Mouse (Mus musculus) heart, embryonic 15.5 days (tissue): ENCODE results near the gene Arfip1. TPM values are rescaled to one million over a fixed set of nuclear protein-coding genes. Genes with fewer than 3 reads are reported as not detected.
A peak's percentile ranks its signal among the peaks of the same experiment; 100 is the strongest.

Experiments
- ATAC-seq: fragments of 200-750 bp; cut with Nextera tagmentation; replicated peaks from 2 replicates; pipeline ENCODE4 v1.8.0; 2017; ENCODE audit warnings: low read depth, moderate TSS enrichment; ENCODE audit not compliant: insufficient number of reproducible peaks, insufficient read depth, low FRiP score
- H3K27ac ChIP-seq: fragments of 300-500 bp; sonication (generic); 2 replicates; pipeline ENCODE4 v1.5.1; 2015; ENCODE audit warnings: mild to moderate bottlenecking, inconsistent platforms
- H3K27me3 ChIP-seq: fragments of 300-500 bp; sonication (generic); 2 replicates; pipeline ENCODE4 v1.6.1; 2015; ENCODE audit warnings: inconsistent platforms
- H3K36me3 ChIP-seq: fragments of 300-500 bp; sonication (generic); 2 replicates; pipeline ENCODE4 v1.6.1; 2015; ENCODE audit warnings: mild to moderate bottlenecking, inconsistent platforms
- H3K4me1 ChIP-seq: fragments of 300-500 bp; sonication (generic); replicated peaks from 2 replicates; pipeline ENCODE4 v1.6.1; 2015; ENCODE audit warnings: inconsistent platforms
- H3K4me2 ChIP-seq: fragments of 300-500 bp; sonication (generic); 2 replicates; pipeline ENCODE4 v1.6.1; 2015; ENCODE audit warnings: inconsistent platforms, mild to moderate bottlenecking, moderate library complexity
- H3K4me3 ChIP-seq: fragments of 300-500 bp; sonication (generic); 2 replicates; pipeline ENCODE4 v1.5.1; 2015; ENCODE audit warnings: mild to moderate bottlenecking, inconsistent platforms
- H3K9ac ChIP-seq: fragments of 300-500 bp; sonication (generic); 2 replicates; pipeline ENCODE4 v1.6.1; 2015; ENCODE audit warnings: mild to moderate bottlenecking, inconsistent platforms
- H3K9me3 ChIP-seq: fragments of 300-500 bp; sonication (generic); replicated peaks from 2 replicates; pipeline ENCODE4 v1.6.1; 2016; ENCODE audit warnings: inconsistent platforms
- WGBS: fragments of 180-500 bp; shearing (Covaris S2); methylation state at CpG from one replicate; pipeline ENCODE4 v1.1.7; 2015; ENCODE audit warnings: mixed read lengths; 5-methylcytosine and 5-hydroxymethylcytosine counted together
- polyA plus RNA-seq: library from polyadenylated mRNA; unstranded; fragments of >200 nt; fragmentation: Nextera tagmentation; extraction: Ambion mirVana; gene quantifications from 2 replicates; pipeline ENCODE4 v1.2.1, GENCODE M21; 2015

The Arfip1 gene
- polyA plus RNA-seq, 1 experiment from 2014 or later: 54.0 TPM

- H3K27me3 ChIP-seq: peaks cover 44% of the 10 kb centered on the region
- WGBS: 62% methylated on average over 3 of the region's 3 CpGs
Measured at GRCm38 (mm10) chr3:84450651-84451050, 131.8 kb downstream of the Arfip1 start.

GRCm38 (mm10) chr3:84449015-84449414 lies 133.4 kb downstream of the Arfip1 start:
- Histone ChIP-seq H3K27me3 (peaks cover 56% of the 10 kb centered on the region), H3K36me3 (no peaks in the 10 kb centered on the region), H3K4me3 (no peak overlapping the region), H3K4me2 (no peak overlapping the region), H3K4me1 (peaks cover 12% of the 10 kb centered on the region; the same call in 1 of the 2 replicates), H3K9me3 (no peaks in the 10 kb centered on the region), H3K27ac (no peak overlapping the region), H3K9ac (no peak overlapping the region)
- ATAC-seq: no peak
- WGBS: 77% methylated on average over 9 of the region's 9 CpGs

More at GRCm38 (mm10) chr3:84450651-84451050, 131.8 kb downstream of the Arfip1 start:
- Histone ChIP-seq H3K4me3 (no peak overlapping the region), H3K4me2 (no peak overlapping the region), H3K36me3 (no peaks in the 10 kb centered on the region), H3K9ac (no peak overlapping the region), H3K4me1 (peaks cover 12% of the 10 kb centered on the region), H3K9me3 (no peaks in the 10 kb centered on the region), H3K27ac (no peak overlapping the region)
- no peak for ATAC-seq

GRCm38 (mm10) chr3:84447803-84448202 lies 134.6 kb downstream of the Arfip1 start:
- WGBS: 72% methylated on average over 5 of the region's 5 CpGs
- H3K4me3 ChIP-seq: no peak overlapping the region
- peaks cover 54% of the 10 kb centered on the region for H3K27me3 ChIP-seq

More at GRCm38 (mm10) chr3:84447803-84448202, 134.6 kb downstream of the Arfip1 start:
- Histone ChIP-seq H3K27ac (no peak overlapping the region), H3K9ac (0 out of 2 replicates have a peak overlapping the region, but pooled peaks have one; percentile 21), H3K4me1 (peaks cover 13% of the 10 kb centered on the region; the same call in 1 of the 2 replicates), H3K36me3 (no peaks in the 10 kb centered on the region), H3K4me2 (no peak overlapping the region), H3K9me3 (no peaks in the 10 kb centered on the region)
- no peak for ATAC-seq

Other genes starting within 250 kb of the Arfip1 start
- 1.2 and 2.3 TPM in 2 replicates for gene Fhdc1, start 102.2 kb downstream of the Arfip1 start, polyA plus RNA-seq
- 0.28 and 0.29 TPM in 2 replicates for gene Tigd4, start 10.9 kb upstream of the Arfip1 start, polyA plus RNA-seq
- gene Tmem154, start 83.6 kb upstream of the Arfip1 start, polyA plus RNA-seq: 1.7 and 2.3 TPM in 2 replicates
- gene Fbxw7, start 232.6 kb upstream of the Arfip1 start, polyA plus RNA-seq: 8.1 and 9.8 TPM in 2 replicates